Mouse (Mus musculus) layer of hippocampus, adult 18-20 months (tissue): ENCODE data around the gene Crabp1. TPM values are rescaled to one million over a fixed set of nuclear protein-coding genes. Genes with fewer than 3 reads are reported as not detected.

Source experiments
- DNase-seq, 2 experiments: peaks; one replicate each; pipeline ENCODE4 v3.0.0; 2022; ENCODE audit warnings: low spot score in 2 of 2
- total RNA-seq, 2 experiments: library from RNA; stranded (reverse); gene quantifications; 2 replicates each; pipeline ENCODE4 v1.2.3; 2021

The Crabp1 gene
- total RNA-seq, 2 experiments from 2014 or later, result 1.2 TPM; not detected in 1

- DNase-seq, result no peak
These were observed 963 bp downstream of the Crabp1 start for GRCm38 (mm10) chr9:54765336-54766085.

- no peak for DNase-seq
These were observed 5.7 kb downstream of the Crabp1 start for GRCm38 (mm10) chr9:54770140-54770780.

- DNase-seq, result peak in 1 of 2 experiments; percentile 6
These were observed 12.0 kb downstream of the Crabp1 start for GRCm38 (mm10) chr9:54776451-54776982.

GRCm38 (mm10) chr9:54779280-54779679, 14.7 kb downstream of the Crabp1 start:
- no peak for DNase-seq

GRCm38 (mm10) chr9:54782504-54782903, 18.0 kb downstream of the Crabp1 start:
- no peak for DNase-seq

- DNase-seq, result no peak
These were observed 19.5 kb downstream of the Crabp1 start for GRCm38 (mm10) chr9:54784003-54784402.

GRCm38 (mm10) chr9:54785215-54785614, 20.7 kb downstream of the Crabp1 start:
- DNase-seq, result no peak

- DNase-seq, result no peak
These were observed 21.5 kb downstream of the Crabp1 start for GRCm38 (mm10) chr9:54786083-54786482.

GRCm38 (mm10) chr9:54787760-54788159, 23.2 kb downstream of the Crabp1 start:
- no peak for DNase-seq

GRCm38 (mm10) chr9:54790271-54790670, 25.7 kb downstream of the Crabp1 start:
- DNase-seq, result no peak

- no peak for DNase-seq
These were observed 37.0 kb downstream of the Crabp1 start for GRCm38 (mm10) chr9:54801460-54801961.

- no peak for DNase-seq
These were observed 38.5 kb downstream of the Crabp1 start for GRCm38 (mm10) chr9:54802749-54803679.

- DNase-seq, result no peak
These were observed 39.8 kb downstream of the Crabp1 start for GRCm38 (mm10) chr9:54804351-54804750.

GRCm38 (mm10) chr9:54807761-54808160, 43.2 kb downstream of the Crabp1 start:
- DNase-seq, result no peak

GRCm38 (mm10) chr9:54809953-54810352, 45.4 kb downstream of the Crabp1 start:
- DNase-seq, result no peak

- peak in 1 of 2 experiments; percentile 11 for DNase-seq
These were observed 52.1 kb downstream of the Crabp1 start for GRCm38 (mm10) chr9:54816508-54817201.

- DNase-seq, result peak; percentile 3 to 79
These were observed 57.0 kb downstream of the Crabp1 start for GRCm38 (mm10) chr9:54821442-54822100.
